Mouse (Mus musculus) brown adipose tissue, adult 24 weeks (tissue): ENCODE data around the gene Rbms3. TPM values are rescaled to one million over a fixed set of nuclear protein-coding genes. Genes with fewer than 3 reads are reported as not detected.

Experiments used
- H3K27ac ChIP-seq: fragments of 200-500 bp; replicated peaks from 2 replicates; pipeline ENCODE4 v1.5.1; 2012; ENCODE audit warnings: low read depth, mild to moderate bottlenecking, low read length
- H3K4me1 ChIP-seq: fragments of 200-500 bp; 2 replicates; pipeline ENCODE4 v1.6.1; 2012; ENCODE audit warnings: low read length, mixed read lengths; ENCODE audit not compliant: control insufficient read depth, insufficient read depth, insufficient read length
- H3K4me3 ChIP-seq: fragments of 200-500 bp; 2 replicates; pipeline ENCODE4 v1.5.1; 2012; ENCODE audit warnings: low read depth, mild to moderate bottlenecking, low read length, moderate library complexity; ENCODE audit not compliant: insufficient read depth
- polyA plus RNA-seq: library from polyadenylated mRNA; stranded (reverse); fragments of >200 nt; gene quantifications from 2 replicates; pipeline ENCODE4 v1.2.4, GENCODE M21; 2012; ENCODE audit not compliant: missing spikeins, insufficient read depth, insufficient read length

Gene Rbms3
- 2.2 and 2.6 TPM in 2 replicates for polyA plus RNA-seq

DNA sequence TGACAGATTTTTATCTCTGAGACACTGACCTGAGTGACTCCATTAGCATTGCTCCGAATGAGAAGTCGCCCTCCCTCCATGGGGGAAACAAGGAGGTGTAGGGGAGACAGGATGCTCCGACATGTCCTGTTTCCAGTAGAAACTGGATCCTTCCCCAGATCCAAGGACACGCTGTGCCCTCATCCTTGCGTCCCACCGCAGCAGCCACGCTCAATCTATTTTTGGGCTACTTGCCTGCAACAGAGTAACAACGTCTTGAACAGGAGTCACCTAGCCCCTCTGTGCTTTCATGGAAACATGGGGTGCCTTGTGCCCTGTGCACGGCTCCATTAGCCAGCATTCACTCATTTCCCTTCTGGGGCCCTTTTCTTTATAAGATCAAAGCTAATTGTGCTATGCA, at the start of gene Rbms3:
Rbms3 (minus strand) TSS at position 143 of the 400 bp plus-strand sequence.
- Histone ChIP-seq H3K4me3 (no peak within 1 kb of the TSS), H3K27ac (no peak within 1 kb of the TSS), H3K4me1 (no peaks in the 10 kb centered on the region)

DNA sequence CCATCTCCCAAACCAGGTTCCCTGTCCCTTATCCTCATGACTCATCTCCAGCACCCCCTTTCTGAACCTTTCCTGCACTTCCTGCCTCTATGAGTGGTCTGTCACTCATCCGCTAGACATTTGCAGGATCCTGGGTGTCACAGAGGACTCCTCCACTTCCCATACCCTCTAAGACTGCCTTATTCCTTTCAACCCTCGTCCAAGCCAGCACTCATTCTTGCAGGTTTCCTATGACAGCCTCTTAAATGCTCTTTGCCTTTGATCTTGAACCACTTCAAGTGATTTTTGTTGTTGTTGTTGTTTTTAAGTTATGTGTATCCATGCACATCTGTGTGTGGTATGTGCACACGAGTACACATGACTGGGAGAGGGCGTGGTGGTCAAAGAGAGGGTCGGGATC, 43.6 kb upstream of the Rbms3 start:
- H3K4me1 ChIP-seq: no peaks in the 10 kb centered on the region
- H3K27ac ChIP-seq: no peak overlapping the region
- H3K4me3 ChIP-seq: no peak overlapping the region

DNA sequence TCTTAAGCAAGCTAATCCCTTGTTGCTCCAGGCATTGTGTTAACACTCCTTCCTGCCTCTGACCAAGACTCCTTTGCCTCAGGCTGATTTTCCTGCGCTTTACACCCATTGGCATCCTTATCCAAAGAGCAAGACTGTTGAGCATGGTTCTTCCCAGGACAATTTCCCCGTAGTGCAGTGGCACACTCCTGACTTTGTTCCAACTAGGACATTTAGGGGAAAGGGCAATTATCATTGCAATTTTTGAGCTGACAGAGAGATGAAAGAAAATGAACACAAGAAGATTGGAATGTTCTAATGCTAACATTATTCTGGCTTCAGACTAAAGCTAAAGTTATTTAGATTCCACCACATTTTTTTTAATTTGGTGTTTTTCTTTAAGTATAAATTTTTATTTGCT, 24.9 kb upstream of the Rbms3 start:
- Histone ChIP-seq H3K4me1 (no peaks in the 10 kb centered on the region), H3K4me3 (no peak overlapping the region), H3K27ac (no peak overlapping the region)

DNA sequence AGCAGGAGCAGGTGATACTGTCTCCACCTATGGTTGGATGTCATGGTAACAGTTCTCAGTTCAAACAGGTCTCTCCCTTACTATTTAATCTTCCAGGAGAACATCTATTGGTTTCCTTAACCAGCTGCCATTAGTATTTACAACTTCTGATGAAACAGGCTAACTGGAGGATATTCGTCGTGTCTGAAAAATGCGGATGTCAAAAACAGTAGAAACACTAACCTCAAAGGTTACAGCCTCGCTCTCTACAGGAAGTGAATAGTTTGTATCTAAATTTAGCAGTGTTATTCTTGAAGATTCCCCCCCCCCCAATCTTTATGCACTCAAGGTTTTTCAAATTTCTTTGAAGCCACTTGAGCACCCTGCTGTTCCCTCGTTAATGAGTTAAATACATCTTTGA, 23.9 kb upstream of the Rbms3 start:
- Histone ChIP-seq H3K4me3 (no peak overlapping the region), H3K4me1 (no peaks in the 10 kb centered on the region), H3K27ac (no peak overlapping the region)

DNA sequence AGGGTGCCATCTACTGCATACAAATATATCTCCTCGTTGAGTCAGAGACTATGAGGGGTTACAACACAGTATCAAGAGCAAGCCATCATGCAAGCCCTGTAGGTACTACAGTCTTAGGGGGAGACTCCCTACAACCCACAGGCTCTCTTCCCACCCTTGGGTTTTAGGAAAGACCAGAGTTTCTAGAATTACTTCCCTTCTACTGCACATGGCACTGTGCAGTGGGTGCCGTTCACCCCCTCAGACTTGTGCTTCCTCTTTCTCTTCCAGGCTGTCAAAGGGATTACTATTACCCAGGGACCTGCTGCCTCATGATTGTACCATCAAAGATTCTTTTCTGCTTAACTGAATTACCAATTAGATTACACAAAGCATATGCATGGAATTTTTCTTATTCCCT, 16.4 kb upstream of the Rbms3 start:
- Histone ChIP-seq H3K4me1 (no peaks in the 10 kb centered on the region), H3K27ac (no peak overlapping the region), H3K4me3 (no peak overlapping the region)

DNA sequence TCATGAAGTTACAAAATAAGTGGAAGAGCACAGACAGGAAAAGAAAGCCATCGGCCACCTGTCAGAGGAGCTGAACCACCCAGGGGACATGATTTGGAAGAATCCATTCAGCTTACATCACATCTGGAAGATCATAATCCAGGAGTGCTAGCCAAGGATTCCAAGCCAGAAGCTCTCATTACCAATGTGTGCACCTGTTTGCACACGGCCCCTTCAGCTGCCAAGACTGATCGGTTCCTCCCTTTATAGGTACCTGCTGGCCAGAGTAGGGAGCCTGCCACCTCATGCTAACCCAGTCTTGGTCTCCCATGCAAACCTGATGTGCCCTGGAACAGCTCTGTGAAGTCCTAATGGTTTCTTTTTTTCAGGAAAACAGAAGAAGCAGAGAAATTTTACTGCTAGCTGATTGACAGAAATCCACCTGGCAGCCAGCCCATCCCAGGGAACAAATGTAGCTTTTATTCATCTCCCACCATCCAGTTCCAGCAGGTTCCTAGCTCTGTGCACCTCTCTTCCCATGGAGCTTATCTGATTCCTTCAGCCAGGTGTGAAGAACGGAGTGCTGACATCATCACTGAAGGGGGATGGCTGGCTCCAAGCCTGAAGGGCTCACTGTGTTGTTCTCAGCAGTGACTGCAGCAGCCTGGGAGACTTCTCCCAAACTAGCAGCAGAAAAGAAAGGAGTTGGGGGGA, 11.5 kb upstream of the Rbms3 start:
- Histone ChIP-seq H3K4me1 (no peaks in the 10 kb centered on the region), H3K27ac (no peak overlapping the region)

DNA sequence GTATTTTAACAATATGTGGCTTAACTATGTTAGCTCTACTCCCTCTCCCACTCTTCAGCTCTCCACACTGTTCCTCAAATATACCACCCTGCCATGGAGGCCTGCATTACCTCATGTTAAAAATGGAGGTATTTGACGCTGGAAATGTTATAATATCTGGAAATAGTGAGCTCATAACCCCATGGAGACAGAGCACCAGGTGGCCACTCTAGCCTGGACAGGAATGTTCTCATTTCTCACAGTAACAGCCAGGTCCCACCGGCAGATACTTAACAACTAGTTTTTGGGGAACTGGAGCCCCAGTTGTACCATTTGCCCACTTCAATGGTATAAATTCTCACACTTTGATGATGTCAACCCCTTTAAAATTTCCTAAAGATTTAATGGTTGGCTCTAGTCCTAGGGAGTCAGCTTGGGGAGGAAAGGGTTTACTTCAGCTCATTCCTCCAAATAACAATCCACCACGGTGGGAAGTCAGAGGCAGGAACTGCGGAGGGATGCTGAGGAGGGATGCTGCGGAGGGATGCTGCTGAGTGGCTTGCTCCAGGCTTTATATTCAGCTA, 9.0 kb upstream of the Rbms3 start:
- H3K27ac ChIP-seq: no peak overlapping the region
- H3K4me1 ChIP-seq: no peaks in the 10 kb centered on the region
- H3K4me3 ChIP-seq: no peak overlapping the region

More for the DNA sequence above, 11.5 kb upstream of the Rbms3 start:
- no peak overlapping the region for H3K4me3 ChIP-seq

DNA sequence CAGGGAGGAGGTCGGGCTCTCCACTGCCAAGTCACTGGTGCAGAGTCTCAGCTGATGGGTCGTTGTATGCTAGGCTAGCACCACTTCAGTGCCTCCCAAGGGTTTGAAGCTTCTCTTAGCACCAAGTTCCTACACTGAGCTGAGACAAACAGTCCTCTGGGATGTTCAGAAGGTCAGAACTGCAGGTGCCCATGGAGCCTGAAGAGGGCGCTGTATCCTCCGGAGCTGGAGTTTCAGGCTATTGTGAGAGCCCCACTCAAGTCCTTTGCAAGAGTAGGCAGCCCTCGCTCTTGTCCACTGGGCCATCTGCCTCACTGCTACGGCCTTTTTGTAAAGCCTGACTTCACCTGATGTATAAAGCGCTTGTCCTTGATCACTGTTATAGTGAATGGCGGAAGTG, 6.8 kb upstream of the Rbms3 start:
- H3K4me1 ChIP-seq: no peaks in the 10 kb centered on the region
- H3K27ac ChIP-seq: no peak overlapping the region
- H3K4me3 ChIP-seq: no peak overlapping the region

DNA sequence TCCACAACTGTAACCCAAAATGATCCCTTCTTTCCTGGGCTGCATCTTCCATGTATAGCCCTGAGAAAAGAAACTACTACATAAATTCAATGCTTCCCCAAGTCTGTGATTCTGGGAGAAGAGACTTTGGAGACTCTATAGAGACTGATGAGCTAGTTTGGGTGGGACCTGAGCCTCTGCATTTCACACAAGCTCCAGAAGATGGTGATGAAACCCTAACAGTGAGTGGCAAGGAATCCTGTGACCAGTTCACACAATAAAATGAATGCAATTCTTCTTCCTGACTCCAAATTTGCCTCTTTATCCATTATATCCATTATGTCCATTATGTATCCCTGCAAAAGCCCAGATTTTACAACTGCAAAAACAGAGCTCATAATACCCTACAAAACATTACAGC, 2.5 kb downstream of the Rbms3 start:
- Histone ChIP-seq H3K27ac (no peak overlapping the region), H3K4me1 (no peaks in the 10 kb centered on the region), H3K4me3 (no peak overlapping the region)

DNA sequence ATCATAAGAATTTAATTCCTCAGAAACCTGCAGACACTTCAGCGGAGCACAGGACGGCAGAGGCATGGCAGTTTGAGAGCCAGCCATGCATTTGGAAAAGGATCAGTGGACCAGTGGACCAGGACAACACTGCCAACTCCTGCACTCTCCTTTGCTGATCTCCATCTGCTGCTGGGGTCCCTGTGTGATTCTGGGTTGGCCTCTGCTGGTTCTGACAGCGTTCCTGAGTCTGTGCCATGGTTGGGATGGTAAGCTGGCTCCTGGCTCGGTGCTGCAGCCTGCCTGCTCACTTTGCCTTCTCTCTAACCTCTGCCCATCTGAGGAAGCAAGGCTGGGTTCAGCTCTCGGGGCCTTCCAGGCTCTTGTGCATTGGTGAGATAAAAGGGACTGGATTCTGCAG, 28.9 kb downstream of the Rbms3 start:
- Histone ChIP-seq H3K4me1 (no peaks in the 10 kb centered on the region), H3K4me3 (no peak overlapping the region), H3K27ac (no peak overlapping the region)

DNA sequence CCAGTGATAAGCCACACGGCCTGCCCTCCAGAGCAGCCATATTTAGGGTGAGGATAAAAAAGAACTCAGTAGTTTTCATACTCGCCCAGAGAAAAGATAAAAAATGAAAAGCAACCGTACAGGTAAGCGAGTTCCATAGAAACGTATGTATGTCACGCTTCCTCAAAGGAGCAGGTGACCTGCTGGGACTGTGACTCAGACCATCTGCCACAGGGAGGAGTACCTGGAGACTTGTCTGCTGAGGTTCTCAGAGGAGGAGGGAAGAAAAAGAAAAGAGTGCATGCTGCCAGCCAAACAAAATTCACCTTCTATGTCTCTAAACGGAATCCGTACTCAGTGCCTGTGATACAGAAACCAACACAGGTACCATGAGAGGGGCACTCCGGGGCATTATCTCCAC, 30.4 kb downstream of the Rbms3 start:
- Histone ChIP-seq H3K4me3 (no peak overlapping the region), H3K4me1 (no peaks in the 10 kb centered on the region), H3K27ac (no peak overlapping the region)

DNA sequence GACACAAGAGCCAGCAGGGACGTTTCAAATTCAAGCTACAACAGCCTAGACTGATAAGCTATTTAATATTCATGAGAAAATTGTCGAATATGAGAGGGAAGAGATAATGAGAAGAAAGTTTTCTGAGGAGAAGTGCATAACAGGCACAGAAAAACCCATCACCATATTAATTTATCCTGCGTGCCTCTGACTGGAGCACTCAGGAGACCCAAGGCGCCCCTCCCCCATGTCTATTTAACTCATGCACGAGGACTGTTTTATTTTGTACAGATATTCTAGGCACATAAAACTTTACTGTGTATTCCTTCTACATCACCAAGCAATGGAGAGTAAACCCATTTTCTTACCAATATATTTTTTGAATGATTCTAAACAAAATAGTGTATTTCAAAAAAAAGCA, 33.6 kb downstream of the Rbms3 start:
- Histone ChIP-seq H3K4me3 (no peak overlapping the region), H3K27ac (no peak overlapping the region), H3K4me1 (no peaks in the 10 kb centered on the region)

DNA sequence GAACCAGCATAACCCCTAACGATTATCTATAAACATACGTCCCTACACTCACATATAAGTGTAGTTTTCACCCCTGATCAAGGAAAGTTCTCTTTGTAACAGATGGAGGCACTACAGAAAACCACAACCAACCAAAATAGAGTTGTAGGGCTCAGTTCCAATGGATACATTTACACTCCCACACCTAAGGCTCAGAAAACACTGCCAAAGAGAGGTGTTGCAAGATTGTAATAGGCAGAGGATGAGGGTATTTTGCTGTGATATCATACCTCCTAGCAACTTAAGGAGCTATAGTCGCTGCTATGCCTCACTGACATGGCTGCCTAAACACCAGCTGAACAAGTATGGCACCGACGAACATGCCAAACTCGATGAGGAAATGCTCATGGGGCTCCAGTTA, 44.4 kb downstream of the Rbms3 start:
- no peak overlapping the region for H3K4me3 ChIP-seq
- no peaks in the 10 kb centered on the region for H3K4me1 ChIP-seq
- H3K27ac ChIP-seq: no peak overlapping the region

DNA sequence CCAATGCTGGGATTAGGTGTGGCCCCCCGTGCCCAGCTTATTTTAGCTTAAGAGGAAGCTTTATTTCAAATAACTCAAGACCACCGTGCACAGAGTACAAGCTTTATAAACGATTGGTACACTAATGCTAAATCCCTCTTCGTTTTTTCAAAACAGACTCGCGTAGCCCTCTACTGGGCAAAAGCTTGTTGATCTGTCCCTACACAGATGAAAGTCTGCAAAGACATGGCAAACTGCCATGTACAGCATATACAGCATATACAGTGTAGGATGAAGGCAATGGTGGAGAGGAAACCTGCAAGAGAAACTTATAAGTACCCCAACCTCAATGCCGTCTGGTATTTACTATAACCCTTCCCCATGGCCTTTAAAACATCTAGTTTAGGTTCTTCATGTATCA, 46.1 kb downstream of the Rbms3 start:
- no peak overlapping the region for H3K27ac ChIP-seq
- H3K4me3 ChIP-seq: no peak overlapping the region
- H3K4me1 ChIP-seq: no peaks in the 10 kb centered on the region

DNA sequence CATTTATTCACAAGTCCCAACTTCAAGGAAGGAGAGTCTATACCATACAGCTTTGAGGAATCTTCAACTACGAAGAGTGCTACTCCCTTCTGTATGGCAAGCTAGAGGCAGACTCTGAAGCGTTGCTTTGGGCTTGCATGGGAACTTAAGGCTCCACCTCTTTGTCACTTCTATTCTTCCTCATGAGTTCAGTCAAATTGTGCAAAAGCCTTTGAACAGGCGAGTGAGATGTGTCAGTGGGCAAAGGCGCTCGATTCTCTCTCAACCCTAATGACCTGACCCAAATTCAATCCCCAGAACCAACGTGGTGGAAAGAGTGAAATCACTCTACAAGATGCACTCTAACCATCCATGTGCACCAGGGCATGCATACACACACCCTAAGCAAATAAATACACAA, 47.1 kb downstream of the Rbms3 start:
- H3K4me1 ChIP-seq: no peaks in the 10 kb centered on the region
- H3K4me3 ChIP-seq: no peak overlapping the region
- H3K27ac ChIP-seq: no peak overlapping the region

DNA sequence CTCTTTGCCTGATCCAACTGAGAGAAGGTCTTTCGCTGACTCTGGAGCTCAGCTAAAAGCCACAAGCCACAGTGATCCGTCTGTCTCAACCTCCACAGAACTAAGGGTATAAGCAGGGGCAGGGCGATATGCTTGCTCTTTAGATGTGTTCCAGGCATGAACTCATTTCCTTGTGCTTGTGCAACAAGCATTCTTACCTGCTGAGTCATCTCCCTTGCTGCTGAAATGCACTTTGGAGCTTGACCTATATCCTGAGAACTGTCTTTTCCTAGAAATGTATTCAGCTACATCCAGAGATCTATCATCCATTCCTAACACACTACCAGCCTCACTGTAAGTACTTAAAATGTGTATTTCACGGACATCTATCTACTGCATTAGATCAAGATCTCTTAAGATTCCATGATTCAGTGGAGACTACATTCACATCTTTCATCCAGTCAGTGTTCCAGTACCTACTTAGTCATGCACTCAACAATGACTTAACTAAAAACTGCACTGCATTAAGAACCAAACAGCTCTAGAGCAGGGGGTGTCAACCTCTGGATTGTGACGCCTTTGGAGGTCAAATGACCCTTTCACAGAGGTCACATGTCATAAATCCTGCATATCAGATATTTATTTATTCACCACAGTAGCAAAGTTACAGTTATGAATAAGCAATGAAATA, 58.4 kb downstream of the Rbms3 start:
- H3K27ac ChIP-seq: no peak overlapping the region
- H3K4me3 ChIP-seq: no peak overlapping the region
- H3K4me1 ChIP-seq: no peaks in the 10 kb centered on the region
